Mouse (Mus musculus): Measurements from ENCODE around the gene Hcn1.

Gene Hcn1

GRCm38 (mm10) chr13:117785376-117785775, 183.3 kb downstream of the Hcn1 start:
- Histone ChIP-seq H3K36me3 (ENCODE audit: insufficient read depth, low read length) (no peaks in the 10 kb centered on the region), H3K27me3 (ENCODE audit: insufficient read depth, low read length) (no peaks in the 10 kb centered on the region), H3K4me3 (replicated peaks; ENCODE audit: low read length) (no peak overlapping the region), H3K9me3 (ENCODE audit: low read length) (no peaks in the 10 kb centered on the region), H3K4me1 (replicated peaks; ENCODE audit: low read depth, low read length) (no peaks in the 10 kb centered on the region)
- TF ChIP-seq POU5F1 (IDR thresholded peaks at IDR 0.05; ENCODE audit: borderline replicate concordance, low read length) (no peak), CTCF (conservative IDR thresholded peaks at IDR 0.05; ENCODE audit: low read length) (no peak), NANOG (IDR thresholded peaks at IDR 0.05; ENCODE audit: borderline replicate concordance, low read length) (no peak)

- no peaks in the 10 kb centered on the region for H3K27me3 ChIP-seq (ENCODE audit: insufficient read depth, low read length)
- H3K4me1 ChIP-seq (replicated peaks; ENCODE audit: low read depth, low read length) = no peaks in the 10 kb centered on the region
- TF ChIP-seq POU5F1 (IDR thresholded peaks at IDR 0.05; ENCODE audit: borderline replicate concordance, low read length) = no peak
- TF ChIP-seq CTCF (conservative IDR thresholded peaks at IDR 0.05; ENCODE audit: low read length) = no peak
- TF ChIP-seq NANOG (IDR thresholded peaks at IDR 0.05; ENCODE audit: borderline replicate concordance, low read length) = no peak
- no peaks in the 10 kb centered on the region for H3K36me3 ChIP-seq (ENCODE audit: insufficient read depth, low read length)
- H3K9me3 ChIP-seq (ENCODE audit: low read length) = no peaks in the 10 kb centered on the region
- no peak overlapping the region for H3K4me3 ChIP-seq (replicated peaks; ENCODE audit: low read length)
Observed at GRCm38 (mm10) chr13:117792861-117793260, 190.7 kb downstream of the Hcn1 start.

GRCm38 (mm10) chr13:117801061-117801460, 198.9 kb downstream of the Hcn1 start:
- H3K4me1 ChIP-seq (replicated peaks; ENCODE audit: low read depth, low read length) = no peaks in the 10 kb centered on the region
- no peaks in the 10 kb centered on the region for H3K36me3 ChIP-seq (ENCODE audit: insufficient read depth, low read length)
- H3K27me3 ChIP-seq (ENCODE audit: insufficient read depth, low read length) = no peaks in the 10 kb centered on the region
- no peak overlapping the region for H3K4me3 ChIP-seq (replicated peaks; ENCODE audit: low read length)
- no peaks in the 10 kb centered on the region for H3K9me3 ChIP-seq (ENCODE audit: low read length)
- TF ChIP-seq POU5F1 (IDR thresholded peaks at IDR 0.05; ENCODE audit: borderline replicate concordance, low read length) = no peak
- no peak for TF ChIP-seq NANOG (IDR thresholded peaks at IDR 0.05; ENCODE audit: borderline replicate concordance, low read length)
- no peak for TF ChIP-seq CTCF (conservative IDR thresholded peaks at IDR 0.05; ENCODE audit: low read length)

GRCm38 (mm10) chr13:117827628-117828027, 225.5 kb downstream of the Hcn1 start:
- TF ChIP-seq POU5F1 (IDR thresholded peaks at IDR 0.05; ENCODE audit: borderline replicate concordance, low read length) (no peak), NANOG (IDR thresholded peaks at IDR 0.05; ENCODE audit: borderline replicate concordance, low read length) (no peak), CTCF (conservative IDR thresholded peaks at IDR 0.05; ENCODE audit: low read length) (no peak)
- Histone ChIP-seq H3K36me3 (ENCODE audit: insufficient read depth, low read length) (no peaks in the 10 kb centered on the region), H3K9me3 (ENCODE audit: low read length) (no peaks in the 10 kb centered on the region)

GRCm38 (mm10) chr13:117836658-117837057, 234.5 kb downstream of the Hcn1 start:
- H3K4me3 ChIP-seq (replicated peaks; ENCODE audit: low read length) = no peak overlapping the region
- no peaks in the 10 kb centered on the region for H3K36me3 ChIP-seq (ENCODE audit: insufficient read depth, low read length)
- TF ChIP-seq CTCF (conservative IDR thresholded peaks at IDR 0.05; ENCODE audit: low read length) (no peak), NANOG (IDR thresholded peaks at IDR 0.05; ENCODE audit: borderline replicate concordance, low read length) (no peak), POU5F1 (IDR thresholded peaks at IDR 0.05; ENCODE audit: borderline replicate concordance, low read length) (no peak)
- H3K27me3 ChIP-seq (ENCODE audit: insufficient read depth, low read length) = no peaks in the 10 kb centered on the region
- no peaks in the 10 kb centered on the region for H3K9me3 ChIP-seq (ENCODE audit: low read length)
- H3K4me1 ChIP-seq (replicated peaks; ENCODE audit: low read depth, low read length) = no peaks in the 10 kb centered on the region

More at GRCm38 (mm10) chr13:117827628-117828027, 225.5 kb downstream of the Hcn1 start:
- Histone ChIP-seq H3K4me1 (replicated peaks; ENCODE audit: low read depth, low read length) (no peaks in the 10 kb centered on the region), H3K27me3 (ENCODE audit: insufficient read depth, low read length) (no peaks in the 10 kb centered on the region), H3K4me3 (replicated peaks; ENCODE audit: low read length) (no peak overlapping the region)

GRCm38 (mm10) chr13:117838264-117838663, 236.1 kb downstream of the Hcn1 start:
- Histone ChIP-seq H3K27me3 (ENCODE audit: insufficient read depth, low read length) (no peaks in the 10 kb centered on the region), H3K36me3 (ENCODE audit: insufficient read depth, low read length) (no peaks in the 10 kb centered on the region), H3K9me3 (ENCODE audit: low read length) (no peaks in the 10 kb centered on the region), H3K4me3 (replicated peaks; ENCODE audit: low read length) (no peak overlapping the region), H3K4me1 (replicated peaks; ENCODE audit: low read depth, low read length) (no peaks in the 10 kb centered on the region)
- no peak for TF ChIP-seq CTCF (conservative IDR thresholded peaks at IDR 0.05; ENCODE audit: low read length)
- TF ChIP-seq POU5F1 (IDR thresholded peaks at IDR 0.05; ENCODE audit: borderline replicate concordance, low read length) = no peak
- no peak for TF ChIP-seq NANOG (IDR thresholded peaks at IDR 0.05; ENCODE audit: borderline replicate concordance, low read length)

- Histone ChIP-seq H3K36me3 (ENCODE audit: insufficient read depth, low read length) (no peaks in the 10 kb centered on the region), H3K4me3 (replicated peaks; ENCODE audit: low read length) (no peak overlapping the region), H3K4me1 (replicated peaks; ENCODE audit: low read depth, low read length) (no peaks in the 10 kb centered on the region), H3K9me3 (ENCODE audit: low read length) (no peaks in the 10 kb centered on the region), H3K27me3 (ENCODE audit: insufficient read depth, low read length) (no peaks in the 10 kb centered on the region)
- TF ChIP-seq POU5F1 (IDR thresholded peaks at IDR 0.05; ENCODE audit: borderline replicate concordance, low read length) = no peak
- no peak for TF ChIP-seq NANOG (IDR thresholded peaks at IDR 0.05; ENCODE audit: borderline replicate concordance, low read length)
- no peak for TF ChIP-seq CTCF (conservative IDR thresholded peaks at IDR 0.05; ENCODE audit: low read length)
Observed at GRCm38 (mm10) chr13:117842366-117842765, 240.2 kb downstream of the Hcn1 start.

- H3K4me3 ChIP-seq (replicated peaks; ENCODE audit: low read length) = no peak overlapping the region
- H3K4me1 ChIP-seq (replicated peaks; ENCODE audit: low read depth, low read length) = no peaks in the 10 kb centered on the region
- TF ChIP-seq POU5F1 (IDR thresholded peaks at IDR 0.05; ENCODE audit: borderline replicate concordance, low read length) = no peak
- no peak for TF ChIP-seq NANOG (IDR thresholded peaks at IDR 0.05; ENCODE audit: borderline replicate concordance, low read length)
- H3K27me3 ChIP-seq (ENCODE audit: insufficient read depth, low read length) = no peaks in the 10 kb centered on the region
- no peaks in the 10 kb centered on the region for H3K36me3 ChIP-seq (ENCODE audit: insufficient read depth, low read length)
- no peaks in the 10 kb centered on the region for H3K9me3 ChIP-seq (ENCODE audit: low read length)
Observed at GRCm38 (mm10) chr13:117847290-117847689, 245.2 kb downstream of the Hcn1 start.

- no peaks in the 10 kb centered on the region for H3K27me3 ChIP-seq (ENCODE audit: insufficient read depth, low read length)
- no peaks in the 10 kb centered on the region for H3K9me3 ChIP-seq (ENCODE audit: low read length)
- H3K36me3 ChIP-seq (ENCODE audit: insufficient read depth, low read length) = no peaks in the 10 kb centered on the region
- TF ChIP-seq CTCF (conservative IDR thresholded peaks at IDR 0.05; ENCODE audit: low read length) = no peak
- TF ChIP-seq POU5F1 (IDR thresholded peaks at IDR 0.05; ENCODE audit: borderline replicate concordance, low read length) = no peak
- TF ChIP-seq NANOG (IDR thresholded peaks at IDR 0.05; ENCODE audit: borderline replicate concordance, low read length) = no peak
- no peak overlapping the region for H3K4me3 ChIP-seq (replicated peaks; ENCODE audit: low read length)
- no peaks in the 10 kb centered on the region for H3K4me1 ChIP-seq (replicated peaks; ENCODE audit: low read depth, low read length)
Observed at GRCm38 (mm10) chr13:117848757-117849156, 246.6 kb downstream of the Hcn1 start.

Measured in E14TG2a.4 (cell line).